Mouse (Mus musculus) cerebellum, adult 9-11 months (tissue): ENCODE data around the gene Snd1.
A peak's percentile ranks its signal among the peaks of the same experiment; 100 is the strongest.
"Not testable (repeated sequence)": the region's sequence is repeated elsewhere in the genome, so short reads cannot be mapped to it uniquely, and the experiment has no call there.

ENCODE experiments used
- DNase-seq: peaks from one replicate; pipeline ENCODE4 v3.0.0; 2022

Snd1 gene

GRCm38 (mm10) chr6:28486471-28486870 is 11.5 kb downstream of the Snd1 start:
- no peak for DNase-seq

- no peak for DNase-seq
These were observed 12.0 kb downstream of the Snd1 start for GRCm38 (mm10) chr6:28486905-28487304.

- DNase-seq = no peak
These were observed 13.4 kb downstream of the Snd1 start for GRCm38 (mm10) chr6:28488204-28488851.

GRCm38 (mm10) chr6:28490612-28491011 is 15.7 kb downstream of the Snd1 start:
- no peak for DNase-seq

- DNase-seq = no peak
These were observed 16.3 kb downstream of the Snd1 start for GRCm38 (mm10) chr6:28491198-28491597.

DNA sequence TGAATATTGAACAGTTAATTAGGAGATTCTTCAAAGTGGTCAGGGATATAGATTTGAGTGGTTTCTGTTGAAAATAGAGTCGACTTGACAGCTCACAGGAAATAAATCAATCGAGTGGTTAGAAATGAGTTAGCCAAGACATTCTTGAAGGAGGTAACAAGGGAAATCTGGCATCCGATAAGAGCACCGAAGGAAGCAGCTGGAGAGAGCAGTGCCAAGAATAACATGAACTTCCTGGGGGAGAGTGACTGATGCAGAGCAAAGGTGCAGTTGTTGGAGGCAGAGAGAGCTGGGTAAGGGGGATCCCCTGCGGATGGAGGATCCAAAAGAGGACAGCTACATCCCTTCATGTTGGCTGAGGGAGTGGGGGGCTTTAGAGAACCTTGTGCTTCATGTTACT is 22.9 kb downstream of the Snd1 start:
- DNase-seq = no peak

DNA sequence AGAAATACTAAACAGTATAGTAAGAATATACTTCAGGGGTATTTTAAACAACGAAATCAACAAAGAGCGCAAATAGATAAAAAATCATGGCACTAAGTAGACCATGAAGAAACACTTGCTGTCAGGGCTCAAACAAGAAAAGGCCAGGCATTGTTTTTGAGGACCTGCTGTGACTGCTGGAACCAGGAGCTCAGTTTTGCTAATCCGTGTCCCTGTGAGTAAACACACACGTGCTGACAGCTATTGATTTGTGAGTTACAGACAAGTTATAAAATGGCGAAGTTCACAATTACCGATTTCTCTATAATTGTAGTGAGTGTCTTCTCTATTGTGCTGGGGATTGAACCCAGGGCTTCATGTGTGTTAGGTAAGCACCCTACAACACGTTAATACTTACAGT is 27.6 kb downstream of the Snd1 start:
- DNase-seq = no peak

DNA sequence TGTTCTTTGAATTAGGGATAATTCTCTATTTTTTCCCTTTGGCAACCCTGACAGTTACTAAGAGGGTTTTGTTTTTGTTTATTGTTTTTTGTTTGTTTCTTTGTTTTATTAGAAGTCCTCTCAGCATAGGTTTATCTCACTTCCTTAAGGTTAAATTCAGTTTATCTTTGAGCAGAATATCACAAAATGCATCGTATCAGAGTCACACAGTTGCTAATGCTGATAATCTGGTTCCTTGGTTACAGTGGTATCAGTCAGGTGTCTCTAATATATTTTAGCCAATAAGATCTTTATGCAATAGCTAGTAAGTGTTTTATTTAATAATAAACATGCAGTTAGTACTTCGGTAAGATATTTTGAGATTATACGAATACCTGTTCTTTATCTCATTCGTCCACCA is 28.2 kb downstream of the Snd1 start:
- DNase-seq = no peak

DNA sequence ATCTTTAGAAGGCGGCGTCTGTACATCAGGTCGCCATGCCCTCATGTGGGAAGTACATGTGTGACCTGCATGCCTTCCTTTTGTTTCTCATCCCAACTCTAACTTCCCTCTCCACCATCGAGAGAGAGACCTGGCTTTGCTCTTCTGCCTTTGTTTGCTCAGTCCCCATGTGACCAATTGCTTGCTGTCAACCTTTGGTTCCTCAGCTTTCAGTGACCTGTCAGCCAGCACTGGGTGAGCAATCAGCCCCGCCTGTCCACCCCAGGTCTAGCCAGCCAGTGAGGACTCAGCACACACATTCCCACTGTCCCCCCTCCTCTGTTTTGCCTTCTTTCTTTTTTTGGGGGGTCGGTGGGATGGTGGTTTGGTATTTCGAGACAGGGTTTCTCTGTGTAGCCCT is 29.7 kb downstream of the Snd1 start:
- no peak for DNase-seq

DNA sequence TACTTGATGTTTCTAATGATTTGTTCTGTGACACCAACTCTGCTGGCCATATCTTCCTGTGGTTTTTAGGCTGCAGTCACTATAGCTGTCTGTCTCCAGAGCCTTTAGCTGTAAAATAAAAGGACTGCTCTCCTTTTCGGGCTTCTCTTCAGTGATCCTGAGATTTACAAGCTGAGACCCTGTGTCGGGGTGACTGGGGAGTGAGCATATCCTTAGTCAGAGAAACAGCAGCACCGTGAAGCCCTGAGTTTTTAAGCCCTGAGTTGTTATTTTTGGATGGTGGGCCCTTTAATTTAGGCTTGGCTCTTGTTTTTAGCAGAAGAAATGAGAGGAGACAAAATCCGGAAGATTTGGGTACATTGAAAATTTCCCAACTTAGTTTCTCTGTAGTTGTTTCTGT is 32.8 kb downstream of the Snd1 start:
- DNase-seq = no peak

- DNase-seq = no peak
These were observed 39.3 kb downstream of the Snd1 start for GRCm38 (mm10) chr6:28514195-28514594.

- DNase-seq = no peak
These were observed 40.0 kb downstream of the Snd1 start for GRCm38 (mm10) chr6:28514830-28515350.

DNA sequence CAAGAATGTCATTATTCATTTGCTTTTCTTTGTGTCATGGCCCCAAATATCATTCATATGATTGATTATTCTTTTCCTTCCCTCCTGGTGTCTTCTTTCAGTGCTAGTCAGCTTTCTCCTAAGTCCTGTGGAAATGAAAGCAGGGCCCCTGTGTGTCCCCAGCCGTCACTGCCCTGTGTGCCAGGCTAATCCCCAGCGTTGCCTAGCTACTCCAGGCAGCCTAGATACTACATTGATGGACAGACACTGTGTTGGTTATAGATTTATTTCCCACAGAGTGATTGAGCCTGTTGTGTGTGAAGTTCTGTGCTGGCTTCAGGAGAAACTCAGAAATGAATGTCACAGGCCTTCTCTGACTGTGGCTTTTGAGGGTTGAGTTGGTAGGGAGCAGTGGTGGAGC is 41.7 kb downstream of the Snd1 start:
- no peak for DNase-seq

- no peak for DNase-seq
These were observed 42.1 kb downstream of the Snd1 start for GRCm38 (mm10) chr6:28517050-28517449.

- no peak for DNase-seq
These were observed 44.5 kb downstream of the Snd1 start for GRCm38 (mm10) chr6:28519426-28519825.

DNA sequence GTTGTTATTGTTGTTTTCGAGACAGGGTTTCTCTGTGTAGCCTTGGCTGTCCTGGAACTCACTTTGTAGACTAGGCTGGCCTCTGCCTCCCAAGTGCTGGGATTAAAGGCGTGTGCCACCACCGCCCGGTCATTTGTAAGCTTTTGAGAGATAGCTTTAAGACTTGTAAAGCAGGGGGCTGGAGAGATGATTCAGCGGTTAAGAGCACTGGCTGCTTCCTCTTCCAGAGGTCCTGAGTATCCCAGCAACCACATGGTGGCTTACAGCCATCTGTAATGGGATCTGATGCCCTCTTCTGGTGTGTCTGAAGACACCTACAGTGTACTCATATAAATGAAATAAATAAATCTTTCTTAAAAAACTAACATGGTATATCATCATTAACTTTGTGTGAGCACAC is 45.8 kb downstream of the Snd1 start:
- DNase-seq = not testable (repeated sequence)

DNA sequence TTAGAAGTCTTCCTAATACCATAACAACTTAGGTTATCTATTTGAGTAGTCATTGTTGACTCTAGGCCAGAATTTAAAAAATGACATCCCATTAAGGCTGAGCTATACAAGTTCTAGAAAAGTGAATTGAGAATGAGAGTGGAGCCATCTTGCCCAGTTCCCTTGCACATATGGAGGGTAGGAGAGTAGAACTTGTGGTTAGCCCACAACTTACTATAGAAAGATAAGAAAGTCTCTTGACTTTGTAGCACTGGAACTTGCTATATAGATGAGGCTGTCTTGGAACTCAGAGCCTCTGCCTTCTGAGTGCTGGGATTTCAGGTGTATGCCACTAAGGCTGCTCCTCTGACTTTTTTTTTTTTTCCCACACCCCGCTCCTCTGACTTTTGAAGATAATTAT is 46.5 kb downstream of the Snd1 start:
- DNase-seq = no peak

DNA sequence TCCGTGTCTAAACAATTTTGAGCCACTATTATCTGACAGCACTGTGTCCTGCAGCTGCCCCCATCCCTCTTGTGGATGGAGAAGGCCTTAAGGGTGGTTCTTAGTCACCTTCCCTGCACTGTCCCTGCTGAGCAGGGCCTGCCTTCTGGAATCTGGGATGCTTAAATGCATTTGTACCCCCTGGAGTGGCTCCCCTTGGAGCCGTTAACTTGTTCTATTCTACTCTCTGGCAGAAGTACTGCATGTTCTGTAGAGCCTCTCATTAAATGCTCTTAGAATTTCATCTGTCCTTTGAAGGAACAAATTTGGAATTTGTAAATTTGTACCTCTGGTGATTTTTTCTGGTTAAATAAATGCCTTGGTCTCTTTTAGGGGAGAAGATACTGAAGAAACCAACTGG is 50.6 kb downstream of the Snd1 start:
- no peak for DNase-seq

DNA sequence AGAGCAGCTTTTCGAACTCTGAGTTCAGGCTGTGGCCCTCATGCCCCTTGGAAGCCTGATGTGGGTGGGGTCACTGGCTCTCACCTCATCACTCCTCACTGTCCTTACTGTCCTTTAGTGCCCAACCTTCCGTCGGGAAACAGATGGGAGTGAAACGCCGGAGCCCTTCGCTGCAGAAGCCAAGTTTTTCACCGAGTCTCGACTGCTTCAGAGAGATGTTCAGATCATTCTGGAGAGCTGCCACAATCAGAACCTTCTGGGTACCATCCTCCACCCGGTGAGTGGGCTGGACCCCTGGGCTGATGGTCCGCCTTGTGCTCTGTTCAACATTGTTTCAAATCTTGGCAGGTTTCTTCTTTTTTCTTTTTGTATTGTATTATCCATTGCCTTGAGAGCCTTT is 52.5 kb downstream of the Snd1 start:
- no peak for DNase-seq

DNA sequence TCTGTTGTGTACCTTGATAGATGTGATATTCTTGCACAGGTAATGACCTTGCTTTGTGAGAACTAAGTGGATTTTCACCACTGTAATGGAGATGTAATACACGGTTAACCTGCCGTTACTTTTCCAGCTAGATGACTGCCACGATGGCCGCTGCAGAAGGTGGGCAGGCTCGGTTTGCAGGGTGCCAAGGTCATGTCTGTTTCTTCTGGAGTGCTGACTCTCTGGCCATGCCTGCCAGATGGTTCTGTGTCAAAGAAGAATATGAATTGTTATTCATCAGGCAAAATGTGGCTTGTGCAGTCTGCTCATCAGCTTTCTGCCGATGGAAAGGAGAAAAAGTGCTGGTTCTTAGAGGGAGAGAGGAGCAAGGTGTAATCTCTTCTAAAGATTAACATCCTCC is 53.3 kb downstream of the Snd1 start:
- DNase-seq = peak; percentile 63

- no peak for DNase-seq
These were observed 61.5 kb downstream of the Snd1 start for GRCm38 (mm10) chr6:28536464-28536863.

GRCm38 (mm10) chr6:28537851-28538527 is 63.0 kb downstream of the Snd1 start:
- peak; percentile 98 for DNase-seq

DNA sequence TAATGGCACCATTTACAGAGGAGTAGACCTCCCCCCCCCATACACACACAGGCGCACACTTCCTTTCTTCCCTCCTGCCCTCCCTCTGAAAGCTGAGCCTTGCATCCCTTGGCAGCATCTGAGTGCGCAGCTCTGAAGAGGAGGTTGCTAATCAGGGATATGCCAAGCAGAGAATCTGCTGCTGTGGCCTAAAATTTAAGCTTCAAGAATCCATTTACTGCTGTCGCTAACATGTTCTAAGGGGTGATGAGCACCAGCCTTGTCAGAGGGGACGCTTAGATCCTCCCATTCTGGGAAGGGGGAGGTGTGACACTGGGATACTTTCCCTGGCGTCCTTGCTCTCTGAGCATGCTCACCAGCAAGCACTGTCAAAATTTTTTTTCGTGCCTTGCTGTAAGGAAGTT is 67.4 kb downstream of the Snd1 start:
- no peak for DNase-seq

GRCm38 (mm10) chr6:28546943-28547342 is 72.0 kb downstream of the Snd1 start:
- no peak for DNase-seq

DNA sequence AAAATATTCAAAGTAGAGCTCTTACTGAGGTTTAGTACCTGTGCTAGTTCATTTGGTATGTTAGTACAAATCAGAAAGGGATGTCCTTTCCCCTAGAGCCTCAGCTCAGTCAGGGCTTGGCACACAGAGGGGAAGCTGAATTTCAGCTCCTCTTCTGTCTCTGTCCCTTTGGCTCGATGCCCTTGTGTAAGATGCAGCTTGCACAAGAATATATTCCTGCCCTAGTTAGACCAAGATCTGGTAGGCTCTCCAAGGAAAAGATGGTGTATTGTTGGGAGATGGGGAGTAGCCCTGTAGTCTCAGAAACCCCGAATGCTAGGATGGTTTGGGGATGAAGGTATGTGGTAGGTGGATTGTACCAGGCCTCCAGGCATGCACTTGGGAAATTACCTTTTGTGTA is 74.4 kb downstream of the Snd1 start:
- DNase-seq = peak; percentile 75
